Mouse (Mus musculus): Measurements from ENCODE around the gene Crocc.

GRCm38 (mm10) chr4:140988706-140989290, 71.6 kb downstream of the Crocc start:
- no peak for TF ChIP-seq CTCF (IDR thresholded peaks at IDR 0.05; ENCODE audit: low read depth)
- TF ChIP-seq EP300 (optimal IDR thresholded peaks at IDR 0.05), result no peak

All from stomach, postnatal 0 days (tissue).